Mouse (Mus musculus) monocyte, adult 2 months (primary cell): ENCODE measurements around the gene Tap1.
"Not testable (repeated sequence)": the region's sequence is repeated elsewhere in the genome, so short reads cannot be mapped to it uniquely, and the experiment has no call there.

Experiments used
- DNase-seq, 2 experiments: peaks; one replicate each; pipeline ENCODE4 v3.0.0; 2022; ENCODE audit warnings: low spot score in 2 of 2, low read depth in 1 of 2

The Tap1 gene

GRCm38 (mm10) chr17:34187261-34187916 is at the start of gene Tap1, which contains the start of gene Psmb9:
Gene Tap1, plus strand, starts transcription at chr17:34187553.
Gene Psmb9, minus strand, starts transcription at chr17:34187764.
- DNase-seq = peak; percentile 91 to 96

- no peak for DNase-seq
These were observed 49.8 kb upstream of the Tap1 start for GRCm38 (mm10) chr17:34137601-34138000.

GRCm38 (mm10) chr17:34138655-34139054 is 48.7 kb upstream of the Tap1 start:
- DNase-seq = no peak

GRCm38 (mm10) chr17:34139416-34139815 is 47.9 kb upstream of the Tap1 start:
- no peak for DNase-seq

- no peak for DNase-seq
These were observed 47.1 kb upstream of the Tap1 start for GRCm38 (mm10) chr17:34140240-34140639.

GRCm38 (mm10) chr17:34141448-34141847 is 45.9 kb upstream of the Tap1 start:
- no peak for DNase-seq

GRCm38 (mm10) chr17:34142456-34143010 is 44.8 kb upstream of the Tap1 start:
- no peak for DNase-seq

- DNase-seq = peak; percentile 76 to 82
These were observed 44.3 kb upstream of the Tap1 start, which contains the start of gene H2-DMb2 for GRCm38 (mm10) chr17:34143033-34143432. Gene H2-DMb2, plus strand, starts transcription at chr17:34143307.

- DNase-seq = no peak
These were observed 43.9 kb upstream of the Tap1 start for GRCm38 (mm10) chr17:34143461-34143860.

GRCm38 (mm10) chr17:34144221-34144620 is 43.1 kb upstream of the Tap1 start:
- not testable (repeated sequence) for DNase-seq

GRCm38 (mm10) chr17:34144960-34145371 is 42.4 kb upstream of the Tap1 start:
- no peak for DNase-seq

GRCm38 (mm10) chr17:34152923-34153322 is 34.4 kb upstream of the Tap1 start, which contains the start of gene H2-DMb1:
Gene H2-DMb1, plus strand, starts transcription at chr17:34153072.
- peak in 1 of 2 experiments; percentile 50 for DNase-seq

- DNase-seq = no peak
These were observed 31.8 kb upstream of the Tap1 start for GRCm38 (mm10) chr17:34155534-34155933.

- no peak for DNase-seq
These were observed 23.0 kb upstream of the Tap1 start for GRCm38 (mm10) chr17:34164202-34164895.

GRCm38 (mm10) chr17:34165033-34165730 is 22.2 kb upstream of the Tap1 start:
- no peak for DNase-seq

GRCm38 (mm10) chr17:34169279-34169678 is 18.1 kb upstream of the Tap1 start:
- peak in 1 of 2 experiments; percentile 35 for DNase-seq

- no peak for DNase-seq
These were observed 16.9 kb upstream of the Tap1 start for GRCm38 (mm10) chr17:34170487-34170876.

- DNase-seq = peak in 1 of 2 experiments; percentile 69
These were observed 16.4 kb upstream of the Tap1 start for GRCm38 (mm10) chr17:34170877-34171498.

- no peak for DNase-seq
These were observed 14.8 kb upstream of the Tap1 start for GRCm38 (mm10) chr17:34172528-34172927.

GRCm38 (mm10) chr17:34174075-34174474 is 13.3 kb upstream of the Tap1 start:
- DNase-seq = peak in 1 of 2 experiments; percentile 44

- DNase-seq = no peak
These were observed 10.2 kb upstream of the Tap1 start for GRCm38 (mm10) chr17:34177179-34177578.
